Mouse (Mus musculus) heart, adult 2 months (tissue): Measurements from ENCODE around the gene H3f3b.

Source experiments
- CTCF ChIP-seq: fragments of 200-600 bp; IDR thresholded peaks from 2 replicates; pipeline ENCODE4 v1.8.1; 2022; ENCODE audit warnings: antibody characterized with exemption, mild to moderate bottlenecking, moderate library complexity
- EP300 ChIP-seq: fragments of 200-500 bp; IDR thresholded peaks from 2 replicates; pipeline ENCODE4 v1.6.1; 2011; ENCODE audit warnings: low read depth, low read length, control low read depth; ENCODE audit not compliant: insufficient read depth
- POLR2A ChIP-seq: fragments of 200-500 bp; IDR thresholded peaks from 2 replicates; pipeline ENCODE4 v1.6.1; 2011; ENCODE audit warnings: mild to moderate bottlenecking, low read depth, low read length, control low read depth; ENCODE audit not compliant: insufficient read depth

- TF ChIP-seq CTCF (no peak), POLR2A (no peak), EP300 (no peak)
Measured at GRCm38 (mm10) chr11:116025056-116025845, 2.5 kb downstream of the H3f3b start.
